Mouse (Mus musculus) left cerebral cortex, adult 9 months (tissue): ENCODE measurements around the gene Ubl3.

Source experiments
- DNase-seq, 2 experiments: peaks; one replicate each; pipeline ENCODE4 v3.0.0; 2022; ENCODE audit warnings: low spot score in 2 of 2

The Ubl3 gene

DNA sequence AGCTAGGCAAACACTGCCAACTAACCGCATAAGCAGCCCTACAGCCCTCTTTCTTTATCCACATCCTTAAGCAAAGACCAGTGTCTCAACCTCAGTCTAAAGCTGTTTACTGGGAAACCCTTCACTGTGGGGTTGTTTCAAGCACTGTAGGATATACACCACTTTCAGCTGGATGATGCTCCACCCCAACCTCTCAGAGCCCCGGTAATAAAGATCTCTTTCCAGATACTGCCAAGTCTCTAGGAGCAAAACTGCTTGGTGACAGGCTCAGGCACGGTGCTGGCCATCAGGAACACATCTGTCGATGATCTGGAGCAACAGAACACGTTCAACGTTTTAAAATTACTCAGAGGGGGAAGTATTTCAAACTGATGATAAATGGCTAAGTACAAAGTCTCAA lies 25.0 kb downstream of the Ubl3 start:
- no peak for DNase-seq

DNA sequence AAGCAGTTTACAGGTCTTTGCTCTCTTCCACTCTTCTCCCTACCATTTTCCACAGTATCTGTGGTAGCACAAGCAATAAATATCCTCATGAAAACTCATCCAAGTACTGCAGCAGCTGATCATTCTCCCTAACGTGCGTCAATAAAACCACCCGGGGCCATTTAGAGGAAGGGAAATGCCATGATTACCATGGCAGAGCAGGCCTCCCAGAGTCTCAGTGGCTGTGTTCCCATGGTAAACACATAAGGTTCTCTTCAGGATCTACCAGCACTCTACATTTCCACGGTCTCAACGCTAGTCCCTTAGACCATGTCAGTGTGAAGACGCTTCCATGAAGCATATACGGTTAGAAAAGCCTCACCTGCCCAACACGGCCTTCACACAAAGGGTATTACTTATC lies 26.0 kb downstream of the Ubl3 start:
- no peak for DNase-seq

DNA sequence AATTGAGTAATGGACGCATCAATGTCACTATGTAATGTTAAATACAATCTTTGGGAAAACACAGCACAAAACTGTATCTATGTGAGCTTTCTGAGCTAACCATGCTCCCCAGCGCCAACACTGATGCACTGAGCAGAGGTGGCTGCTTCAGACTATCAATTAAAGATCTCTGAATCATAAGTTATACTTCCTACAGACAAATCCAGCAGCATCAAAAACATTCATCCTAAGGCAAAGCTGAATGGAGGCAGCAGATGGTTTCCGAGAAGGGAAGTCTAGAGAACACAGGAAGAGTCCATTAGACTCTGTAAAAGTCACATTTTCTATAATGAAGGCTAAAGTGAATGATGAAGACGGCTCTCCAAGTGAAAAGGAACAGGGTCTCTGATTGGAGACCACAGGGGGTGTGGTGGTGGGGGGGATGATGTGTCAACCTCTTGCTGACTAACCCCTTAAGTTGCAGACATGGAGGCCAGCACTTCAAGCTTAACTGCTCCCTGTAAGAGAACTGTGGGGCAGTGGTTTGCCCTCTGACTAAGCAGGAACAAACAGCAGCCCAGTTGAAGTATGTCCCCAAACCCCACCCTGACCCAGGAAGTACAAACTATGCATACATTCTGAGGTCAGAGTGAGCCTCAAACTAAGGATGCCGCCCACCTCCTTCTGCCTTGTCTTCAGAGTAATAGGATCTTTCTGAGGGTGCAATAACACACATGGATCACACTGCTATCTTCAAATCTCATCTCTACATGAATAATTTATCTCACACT lies 29.2 kb downstream of the Ubl3 start:
- no peak for DNase-seq

DNA sequence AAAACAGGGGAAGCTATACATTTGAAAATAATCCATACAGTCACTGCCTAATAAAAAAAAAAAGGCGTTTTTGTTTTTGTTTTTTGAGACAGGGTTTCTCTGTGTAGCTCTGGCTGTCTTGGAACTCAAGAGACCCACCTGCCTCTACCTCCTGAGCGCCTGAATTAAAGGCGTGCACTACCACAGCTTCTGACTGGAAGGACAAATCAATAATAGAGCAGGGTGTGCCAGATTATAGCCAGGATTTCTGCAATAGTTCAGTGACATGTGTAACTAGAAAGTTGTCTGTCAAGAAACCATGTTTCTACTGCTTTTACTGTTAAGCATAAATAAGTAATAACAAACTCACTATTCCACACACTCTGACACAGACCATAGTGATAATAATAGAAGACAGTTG lies 30.2 kb downstream of the Ubl3 start:
- DNase-seq, result no peak

DNA sequence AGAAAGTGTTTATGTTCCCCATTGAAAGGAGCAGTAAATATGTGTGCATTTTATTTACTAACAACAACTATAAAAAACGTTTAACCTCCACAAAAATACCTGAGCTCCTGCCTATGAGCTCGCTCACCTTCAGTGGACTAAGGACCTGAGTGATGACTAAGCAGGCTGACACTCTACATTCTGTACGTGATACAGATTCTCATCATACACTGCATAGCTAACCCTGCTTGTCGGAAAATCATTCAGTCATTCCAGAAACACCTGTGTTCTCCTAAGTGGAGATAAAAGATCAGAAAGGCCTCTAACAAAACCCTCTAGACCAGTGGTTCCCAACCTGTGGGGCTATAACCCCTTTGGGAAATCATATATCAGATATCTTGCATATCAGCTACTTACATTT lies 35.1 kb downstream of the Ubl3 start:
- no peak for DNase-seq

DNA sequence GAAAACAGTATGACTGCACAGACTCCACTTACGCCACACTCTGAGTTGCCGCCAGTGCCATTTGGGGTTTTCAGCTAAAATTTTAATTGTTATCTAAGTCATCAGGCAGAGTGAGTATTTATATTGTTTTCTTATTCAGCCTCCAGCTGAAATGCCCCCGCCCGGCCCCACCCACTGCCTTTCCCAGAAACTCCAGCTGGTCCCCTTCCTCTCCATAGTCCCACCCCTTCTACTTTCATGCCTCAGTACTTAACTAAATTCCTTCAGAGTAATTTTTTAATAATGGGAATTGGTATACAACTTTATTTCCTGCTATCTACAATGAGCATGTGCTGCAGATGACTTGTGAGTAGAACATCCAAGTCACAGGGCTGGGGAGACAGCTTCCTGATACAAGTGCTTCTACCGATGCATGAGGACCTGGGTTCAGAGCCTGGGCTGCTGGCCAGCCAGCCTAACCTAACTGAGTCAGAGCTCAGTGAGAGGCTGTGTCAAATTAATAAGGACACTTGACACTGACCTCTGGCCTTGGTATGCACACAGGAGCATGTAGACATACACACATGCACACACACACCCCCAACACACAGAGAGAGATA lies 40.4 kb downstream of the Ubl3 start:
- no peak for DNase-seq

DNA sequence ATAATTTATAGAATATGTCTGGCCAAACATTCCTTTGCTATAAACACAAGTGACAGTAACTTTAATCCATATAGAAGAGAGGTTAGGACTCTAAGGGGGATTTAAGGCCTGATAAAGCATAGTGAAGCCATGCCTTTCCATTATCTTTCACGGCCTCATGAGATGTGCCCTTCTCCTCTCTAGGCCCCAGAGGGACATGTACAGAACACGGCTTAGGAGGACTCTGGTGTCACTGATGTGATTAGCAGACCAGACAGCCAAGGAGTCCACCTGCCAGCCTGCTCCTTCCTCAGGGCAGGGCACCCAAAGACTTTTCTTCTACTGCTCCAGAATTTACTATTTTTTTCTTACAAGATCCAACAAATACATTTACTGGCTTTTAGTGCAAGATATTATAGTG lies 42.3 kb downstream of the Ubl3 start:
- DNase-seq, result no peak

DNA sequence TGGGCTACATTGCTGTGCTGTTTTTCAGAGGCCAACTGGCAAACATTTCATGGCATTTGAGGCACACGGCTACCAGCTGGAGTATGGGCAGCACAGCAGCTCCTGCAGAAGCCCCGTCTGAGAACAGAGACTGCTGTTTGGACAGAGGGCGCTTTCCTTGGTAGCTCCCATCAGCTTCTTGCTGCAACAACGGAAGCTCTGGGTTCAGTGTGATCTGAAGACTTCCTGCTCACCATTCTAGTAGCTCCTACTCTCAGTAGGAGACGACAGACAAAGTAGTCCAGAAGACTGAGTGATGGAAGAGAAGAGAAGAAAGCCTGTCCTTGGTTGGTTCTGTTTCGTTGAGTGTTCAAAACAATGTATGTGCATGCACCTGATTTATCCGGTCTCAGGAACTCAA lies 42.9 kb downstream of the Ubl3 start:
- DNase-seq, result no peak

DNA sequence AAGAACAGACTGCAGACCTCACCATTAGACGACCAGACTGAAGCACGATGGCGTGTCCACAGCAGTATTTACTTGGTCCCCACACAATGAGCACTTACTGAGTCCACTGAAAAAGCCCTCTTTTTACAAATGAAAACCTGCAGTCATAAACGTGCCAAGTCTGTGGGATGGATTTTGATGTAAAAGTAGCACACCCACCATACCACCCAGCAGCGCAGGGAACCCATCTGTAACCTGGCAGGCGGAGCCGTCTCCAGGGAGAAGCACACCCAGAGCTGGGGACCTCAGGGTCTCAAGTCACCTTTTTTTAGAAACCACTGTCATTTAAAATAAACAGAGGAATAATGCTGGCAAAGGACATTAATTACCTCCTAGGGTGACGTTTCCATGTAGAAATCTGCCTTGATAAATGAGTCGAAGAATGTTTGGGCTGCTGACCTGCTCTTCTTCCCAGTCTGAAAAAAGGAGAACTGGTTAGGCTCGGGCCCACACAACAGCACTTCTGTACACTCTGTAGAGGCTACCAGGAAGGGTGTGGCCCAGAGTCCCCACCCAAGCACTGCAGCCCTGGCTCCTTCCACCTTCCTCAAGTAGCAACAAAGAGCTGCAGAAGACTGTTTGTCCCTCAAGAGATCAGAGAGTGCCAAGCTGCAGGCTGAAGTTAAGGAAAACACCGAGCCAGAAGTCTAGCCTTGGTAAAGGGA lies 43.5 kb downstream of the Ubl3 start:
- DNase-seq, result peak in 1 of 2 experiments; percentile 50

DNA sequence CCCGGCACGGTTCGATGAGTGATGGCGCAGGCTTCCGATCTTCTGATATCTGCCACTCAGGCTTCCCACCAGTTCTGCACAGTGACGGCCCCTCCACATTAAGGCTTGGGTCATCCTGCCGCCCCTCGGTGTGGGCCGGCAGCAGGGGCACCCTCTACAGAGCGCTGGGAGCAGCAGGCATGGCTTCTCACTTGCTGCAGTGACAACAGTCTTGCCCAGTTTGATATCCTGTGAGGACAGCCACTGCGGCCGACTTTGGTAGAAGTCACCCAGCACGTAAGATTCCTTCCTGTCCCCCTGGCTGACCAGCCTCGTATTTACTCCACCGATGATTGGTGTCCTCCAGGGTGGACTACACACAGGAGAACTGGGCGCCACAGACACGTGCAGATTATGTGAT lies 47.2 kb downstream of the Ubl3 start:
- DNase-seq, result no peak

DNA sequence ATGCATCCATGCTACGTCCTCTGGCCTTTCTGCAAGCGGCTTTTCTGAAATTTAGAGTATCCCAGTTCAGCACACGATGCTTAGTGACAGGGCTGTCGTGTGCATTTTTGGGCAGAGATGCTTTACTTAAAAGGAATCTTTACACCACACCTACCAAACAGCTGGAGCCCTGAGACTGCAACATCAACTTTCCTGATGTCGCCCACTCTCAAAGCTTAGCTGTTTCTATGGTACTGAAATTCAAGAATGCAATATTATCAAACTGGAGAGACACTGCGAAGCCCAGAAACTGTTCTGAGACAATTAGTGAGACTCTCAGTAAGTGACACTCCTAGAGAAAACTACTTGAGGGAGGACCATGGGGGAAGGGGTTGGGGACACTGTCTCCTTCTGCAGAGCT lies 50.4 kb downstream of the Ubl3 start:
- DNase-seq, result no peak

DNA sequence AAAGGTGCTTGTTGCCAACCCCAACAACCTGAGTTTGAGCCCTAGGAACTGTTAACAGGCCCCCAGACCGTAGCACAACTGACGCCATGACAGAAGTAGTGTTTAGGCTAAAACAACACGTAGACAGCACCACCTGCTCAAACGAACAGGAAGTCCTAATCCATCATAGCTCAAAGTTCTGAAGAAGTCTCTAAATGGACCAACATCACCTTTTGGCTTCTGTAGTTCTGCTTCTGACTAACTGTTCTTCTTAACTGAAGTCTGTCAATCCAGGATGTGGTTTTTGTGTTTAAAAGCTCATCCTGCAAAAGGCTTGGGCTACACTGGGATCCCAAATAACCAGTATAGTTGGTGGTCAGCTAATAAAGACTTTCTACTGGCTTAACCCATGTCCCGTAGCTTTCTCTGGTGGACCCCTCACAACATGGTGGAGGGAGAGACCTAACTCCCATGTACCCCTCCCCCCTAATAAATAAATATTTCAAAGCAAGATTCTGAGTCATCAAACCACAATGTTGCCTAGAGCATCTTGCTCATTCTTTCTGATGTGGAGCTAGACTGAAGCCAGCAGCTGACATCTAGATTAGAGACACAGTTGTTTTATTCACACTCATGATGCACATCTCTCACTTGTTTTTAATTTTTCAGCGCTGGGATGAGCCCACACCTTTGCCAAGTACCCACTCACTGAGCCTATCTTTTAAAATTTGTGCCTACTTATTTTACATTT lies 51.2 kb downstream of the Ubl3 start:
- no peak for DNase-seq

DNA sequence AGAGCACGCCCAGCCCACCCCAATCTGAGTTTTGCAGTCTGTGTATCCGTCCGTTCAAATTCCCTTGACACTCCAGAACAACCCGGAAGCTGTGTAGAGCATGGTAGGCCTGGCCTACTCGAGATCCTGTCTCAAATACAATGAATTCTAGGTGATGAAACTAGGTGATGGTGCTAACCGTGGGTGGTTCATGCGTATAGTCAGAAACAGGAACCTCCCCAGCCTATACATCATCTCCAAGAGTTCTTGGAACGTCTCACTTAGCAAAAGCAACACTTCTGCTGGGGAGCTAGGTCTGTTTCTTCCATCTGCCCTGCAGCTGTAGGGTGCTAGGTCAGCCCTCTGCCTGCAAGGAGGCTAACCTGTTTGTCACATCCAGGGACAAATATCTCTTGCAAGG lies 52.1 kb downstream of the Ubl3 start:
- DNase-seq, result no peak

DNA sequence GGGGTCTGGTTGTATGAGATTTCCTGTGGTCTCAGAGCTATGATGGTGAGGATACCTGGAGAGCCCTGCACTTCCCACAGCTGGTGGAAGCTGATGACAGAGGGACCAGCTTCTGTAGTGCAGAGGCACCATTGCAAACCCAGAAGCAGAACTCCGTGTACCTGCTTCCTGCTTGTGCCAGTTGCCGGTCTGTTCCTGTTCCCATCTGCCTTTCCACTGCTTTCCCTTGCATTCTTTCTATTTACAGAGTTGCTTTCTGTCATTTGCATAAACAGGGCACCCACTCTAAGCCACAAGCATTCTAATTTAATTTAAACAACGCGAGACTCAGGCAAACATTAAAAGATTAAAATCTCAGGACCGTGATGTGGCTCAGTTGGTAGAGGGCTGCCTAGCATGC lies 53.0 kb downstream of the Ubl3 start:
- peak in 1 of 2 experiments; percentile 53 for DNase-seq

DNA sequence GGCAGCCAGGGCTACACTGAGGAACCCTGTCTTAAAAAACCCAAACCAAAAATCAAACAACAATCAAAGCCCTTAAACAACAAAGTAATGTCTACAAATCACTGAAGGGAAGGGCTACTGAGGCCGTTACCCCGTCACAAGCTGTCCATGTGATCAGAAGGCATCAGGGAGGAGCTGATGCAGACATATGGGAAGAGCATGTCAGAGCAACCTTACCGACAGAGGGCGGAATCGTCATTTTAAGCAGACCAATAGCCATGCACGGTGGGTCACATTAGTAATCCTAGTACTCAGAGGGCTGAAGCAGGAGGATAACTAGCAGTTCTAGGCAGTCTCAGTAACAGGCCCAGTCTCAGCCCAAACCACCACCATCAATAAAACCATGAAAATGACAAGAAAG lies 56.6 kb downstream of the Ubl3 start:
- no peak for DNase-seq

DNA sequence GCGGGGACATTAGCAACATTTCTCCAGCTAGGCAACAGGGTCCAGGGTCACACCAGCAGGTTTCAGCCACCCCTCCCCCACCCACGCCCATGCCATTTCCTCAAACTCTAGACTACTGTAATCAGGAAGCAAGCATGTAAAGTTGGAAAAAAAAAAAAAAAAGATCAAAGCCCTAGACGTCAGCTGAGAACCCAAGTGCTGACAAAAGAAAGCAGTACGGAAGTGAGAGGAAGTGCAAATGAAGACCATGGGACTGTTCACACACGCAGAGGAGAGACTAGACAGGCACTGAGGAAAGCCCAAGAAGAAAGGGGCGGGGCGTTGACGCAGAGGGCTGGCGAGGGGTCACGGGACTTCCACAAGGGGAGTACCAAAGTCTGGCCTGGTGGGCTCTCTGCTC lies 57.4 kb downstream of the Ubl3 start:
- no peak for DNase-seq

DNA sequence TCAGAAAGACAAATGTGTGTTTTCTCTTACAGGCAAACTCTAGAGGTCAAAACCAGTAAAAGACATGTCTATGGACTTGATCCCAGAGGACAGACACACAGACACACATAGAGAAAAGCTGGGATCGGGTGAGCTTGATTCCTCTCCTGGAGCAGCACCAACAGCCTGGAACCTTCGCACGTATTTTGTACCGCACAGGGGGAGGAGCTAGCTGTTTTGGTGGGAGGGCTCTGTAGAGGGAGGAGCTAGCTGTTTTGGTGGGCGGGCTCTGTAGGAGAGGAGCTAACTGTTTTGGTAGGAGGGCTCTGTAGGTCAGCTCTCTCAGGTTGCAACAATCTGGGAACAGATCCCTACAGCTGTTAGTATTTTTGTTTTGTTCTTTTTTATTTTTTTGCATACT lies 58.3 kb downstream of the Ubl3 start:
- no peak for DNase-seq

DNA sequence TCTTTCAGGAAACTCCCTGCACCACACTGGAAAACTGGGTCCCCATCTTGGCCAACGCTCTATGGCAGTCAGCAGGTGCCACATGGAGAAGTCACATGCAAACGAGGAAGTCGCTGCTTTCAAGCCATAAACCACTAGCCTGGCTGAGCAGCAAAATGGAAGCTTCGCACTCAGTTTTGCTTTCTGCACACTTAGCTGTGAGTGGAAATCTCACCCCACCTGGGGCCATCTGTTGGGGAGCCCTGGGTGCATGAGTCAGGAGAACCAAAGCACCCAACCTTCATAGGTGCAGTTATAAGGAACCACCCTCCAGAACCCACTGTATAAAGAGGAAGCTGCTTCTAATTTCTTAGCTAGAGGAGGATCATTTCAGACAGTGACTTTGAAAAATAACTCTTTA lies 59.6 kb downstream of the Ubl3 start:
- no peak for DNase-seq

DNA sequence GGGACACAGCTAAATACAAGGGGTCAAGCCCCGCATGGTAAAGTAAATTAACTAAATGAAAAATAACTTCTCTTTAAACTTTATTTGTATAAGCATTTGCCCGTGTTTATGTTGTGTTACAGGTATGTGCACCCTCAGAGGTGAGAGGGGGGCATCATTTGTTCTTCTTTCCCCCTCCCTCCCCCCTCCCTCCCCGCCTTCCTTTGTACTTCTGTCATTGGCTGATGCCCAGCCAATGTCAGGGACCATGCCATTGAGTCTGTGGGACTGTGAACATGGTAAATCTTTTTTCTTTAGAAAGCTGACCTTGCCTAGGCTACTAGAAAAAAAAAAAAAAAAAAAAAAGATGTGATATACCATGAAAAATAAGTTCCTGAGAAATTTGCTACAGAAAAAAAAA lies 62.2 kb downstream of the Ubl3 start:
- DNase-seq, result no peak

DNA sequence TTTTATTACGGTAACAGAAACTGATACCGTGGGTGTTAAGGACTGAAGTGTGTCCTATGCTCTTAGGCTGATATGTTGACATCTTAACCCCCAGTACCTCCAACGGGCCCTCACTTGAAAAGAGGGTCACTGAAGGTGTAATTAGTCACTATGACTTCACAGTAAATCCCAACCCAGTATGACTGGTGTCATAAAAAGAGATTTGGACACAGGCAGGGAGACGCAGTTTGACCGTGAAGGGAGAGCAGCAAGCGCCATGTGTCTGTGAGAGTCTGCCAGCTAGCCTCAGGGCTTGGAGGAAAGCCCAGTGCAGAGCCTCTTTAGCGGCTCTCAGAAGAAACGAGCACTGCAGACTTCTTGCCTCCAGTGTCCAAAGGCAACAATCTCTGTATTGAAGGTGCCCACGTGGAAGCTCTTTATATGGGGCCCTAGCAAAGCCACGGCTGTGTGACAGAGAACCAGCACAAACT lies 62.8 kb downstream of the Ubl3 start:
- DNase-seq, result peak in 1 of 2 experiments; percentile 57

DNA sequence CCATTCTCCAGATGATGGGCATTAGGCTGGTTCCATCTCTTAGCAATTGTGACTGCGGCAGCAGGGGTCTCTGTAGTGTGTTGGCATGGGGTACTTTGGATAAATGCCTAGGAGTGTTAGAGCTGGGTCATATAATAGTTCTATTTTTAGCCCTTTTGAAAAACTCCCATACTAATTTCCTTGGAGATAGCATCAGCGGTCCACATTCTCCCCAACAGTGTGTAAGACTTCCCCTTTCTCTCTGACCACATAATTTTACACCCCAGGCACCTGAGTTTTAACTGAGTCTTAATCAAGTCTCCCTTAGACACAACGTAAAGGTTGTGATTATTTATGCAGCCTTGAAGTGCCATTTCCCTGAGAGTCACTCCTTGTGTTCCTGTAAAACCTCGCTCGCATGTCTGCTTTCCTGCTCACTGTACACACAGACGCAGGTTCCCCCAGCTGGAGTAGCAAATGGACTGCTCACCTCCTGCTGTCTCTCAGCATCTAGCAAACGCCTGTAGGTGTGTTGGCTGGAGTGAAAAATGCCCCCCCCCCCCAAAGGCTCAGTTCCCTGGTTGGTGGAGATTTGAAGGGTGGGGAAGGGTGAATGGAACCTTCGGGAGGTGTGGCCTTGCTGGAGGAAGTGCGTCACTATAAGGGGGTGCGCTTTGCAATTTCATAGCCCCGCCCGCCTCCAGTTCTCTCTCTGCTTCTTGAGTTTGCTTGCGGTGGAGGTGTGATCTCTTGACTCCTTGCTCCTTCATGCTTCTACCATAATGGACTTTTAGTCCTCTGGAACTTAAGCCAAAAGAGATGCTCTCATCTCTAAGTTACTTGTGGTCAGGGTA lies 63.5 kb downstream of the Ubl3 start:
- DNase-seq, result no peak

DNA sequence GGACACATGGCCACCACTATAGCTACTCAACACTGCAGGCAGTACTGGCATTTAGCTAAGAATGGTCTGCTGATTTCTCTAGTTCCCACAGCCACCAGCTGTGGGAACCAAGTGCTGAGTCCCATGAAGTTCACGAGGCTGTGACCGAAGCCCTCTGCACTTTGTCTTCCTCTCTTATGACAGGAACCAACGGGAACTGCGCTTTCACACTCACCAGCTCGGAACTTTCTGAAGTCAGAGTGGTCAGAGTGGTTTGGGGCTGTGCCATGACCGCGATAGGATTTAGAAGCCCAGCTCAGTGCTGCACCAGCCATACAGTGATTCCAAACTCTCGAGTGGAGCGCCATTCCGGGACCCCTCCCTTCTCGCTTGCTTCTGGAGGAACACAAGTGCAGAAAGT lies 66.4 kb downstream of the Ubl3 start:
- DNase-seq, result no peak
